Mouse (Mus musculus) CH12.LX (cell line): ENCODE data around the gene Ormdl1.
"Not testable (repeated sequence)": the region's sequence is repeated elsewhere in the genome, so short reads cannot be mapped to it uniquely, and the experiment has no call there.

Source experiments
- CTCF ChIP-seq, 2 experiments: IDR thresholded peaks in 1 of 2; conservative IDR thresholded peaks in 1 of 2; 2 replicates each; pipeline ENCODE4 v1.5.1; 2011 to 2012; ENCODE audit warnings: low read depth in 2 of 2, low read length in 2 of 2, improper control_type of control experiment in 1 of 2, inconsistent platforms in 1 of 2, mild to moderate bottlenecking in 1 of 2, moderate library complexity in 1 of 2
- E2F4 ChIP-seq: IDR thresholded peaks from 2 replicates; pipeline ENCODE4 v1.6.1; 2011; ENCODE audit warnings: low read depth, low read length, improper control_type of control experiment; ENCODE audit not compliant: insufficient replicate concordance
- EP300 ChIP-seq: IDR thresholded peaks from 2 replicates; pipeline ENCODE4 v1.6.1; 2011; ENCODE audit warnings: low read length, improper control_type of control experiment
- ETS1 ChIP-seq: conservative IDR thresholded peaks from 2 replicates; pipeline ENCODE4 v1.6.1; 2012; ENCODE audit warnings: low read depth, mild to moderate bottlenecking, inconsistent platforms, low read length, improper control_type of control experiment, moderate library complexity
- KAT2A ChIP-seq: IDR thresholded peaks from 2 replicates; pipeline ENCODE4 v1.6.1; 2012; ENCODE audit warnings: low read length, improper control_type of control experiment, inconsistent platforms; ENCODE audit not compliant: insufficient replicate concordance
- MAFK ChIP-seq: IDR thresholded peaks from 2 replicates; pipeline ENCODE4 v1.6.1; 2011; ENCODE audit warnings: low read length, improper control_type of control experiment; ENCODE audit not compliant: insufficient replicate concordance
- POLR2A ChIP-seq: IDR thresholded peaks from 2 replicates; pipeline ENCODE4 v1.6.1; 2011; ENCODE audit warnings: low read depth, mild to moderate bottlenecking, improper control_type of control experiment, low read length
- TCF12 ChIP-seq: IDR thresholded peaks from 2 replicates; pipeline ENCODE4 v1.6.1; 2014; ENCODE audit warnings: low read depth, mild to moderate bottlenecking, inconsistent platforms, low read length, improper control_type of control experiment
- UBTF ChIP-seq: IDR thresholded peaks from 2 replicates; pipeline ENCODE4 v1.6.1; 2012; ENCODE audit warnings: low read depth, mild to moderate bottlenecking, inconsistent platforms, low read length, improper control_type of control experiment, moderate library complexity
- ZC3H11A ChIP-seq: IDR thresholded peaks from 2 replicates; pipeline ENCODE4 v1.6.1; 2012; ENCODE audit warnings: low read depth, mild to moderate bottlenecking, inconsistent platforms, low read length, improper control_type of control experiment
- ZKSCAN1 ChIP-seq: IDR thresholded peaks from 2 replicates; pipeline ENCODE4 v1.6.1; 2012; ENCODE audit warnings: low read depth, inconsistent platforms, low read length, improper control_type of control experiment, borderline replicate concordance
- ZMIZ1 ChIP-seq: IDR thresholded peaks from 2 replicates; pipeline ENCODE4 v1.6.1; 2012; ENCODE audit warnings: low read depth, mild to moderate bottlenecking, inconsistent platforms, low read length, improper control_type of control experiment
- ZNF384 ChIP-seq: IDR thresholded peaks from 2 replicates; pipeline ENCODE4 v1.6.1; 2012; ENCODE audit warnings: low read depth, low read length, improper control_type of control experiment, inconsistent platforms

DNA sequence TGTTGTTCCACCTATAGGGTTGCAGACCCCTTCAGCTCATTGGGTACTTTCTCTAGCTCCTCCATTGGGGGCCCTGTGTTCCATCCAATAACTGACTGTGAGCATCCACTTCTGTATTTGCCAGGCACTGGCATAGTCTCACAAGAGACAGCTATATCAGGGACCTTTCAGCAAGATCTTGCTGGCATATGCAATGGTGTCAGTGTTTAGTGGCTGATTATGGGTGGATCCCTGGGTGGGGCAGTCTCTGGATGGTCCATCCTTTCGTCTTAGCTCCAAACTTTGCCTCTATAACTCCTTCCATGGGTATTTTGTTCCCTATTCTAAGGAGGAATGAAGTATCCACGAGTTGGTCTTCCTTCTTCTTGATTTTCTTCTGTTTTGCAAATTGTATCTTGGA, 40.5 kb downstream of the Ormdl1 start:
- TF ChIP-seq KAT2A; CTCF (conservative IDR thresholded peaks at IDR 0.05 in 1 of 2, IDR thresholded peaks at IDR 0.05 in 1 of 2; ENCODE audit: low read depth in 2 of 2, low read length in 2 of 2); POLR2A; ZC3H11A; E2F4; EP300; MAFK; UBTF; TCF12; ZNF384; ETS1; ZKSCAN1; ZMIZ1: not testable (repeated sequence)
